Mouse (Mus musculus): ENCODE results near the gene Saxo1. TPM values are rescaled to one million over a fixed set of nuclear protein-coding genes. Genes with fewer than 3 reads are reported as not detected.

The Saxo1 gene
- polyA plus RNA-seq, 1 experiment from 2014 or later: not detected

- WGBS: 73% methylated on average over 5 of the region's 5 CpGs
- no peak overlapping the region for H3K9ac ChIP-seq
These were observed 93.3 kb downstream of the Saxo1 start for GRCm38 (mm10) chr4:86464808-86465207.

GRCm38 (mm10) chr4:86450468-86450867, 107.7 kb downstream of the Saxo1 start:
- Histone ChIP-seq H3K9ac (no peak overlapping the region), H3K27me3 (no peaks in the 10 kb centered on the region), H3K36me3 (no peaks in the 10 kb centered on the region), H3K4me2 (replicated peaks) (no peak overlapping the region), H3K4me1 (no peaks in the 10 kb centered on the region), H3K27ac (no peak overlapping the region), H3K4me3 (no peak overlapping the region), H3K9me3 (replicated peaks) (no peaks in the 10 kb centered on the region)
- 89% methylated on average over 3 of the region's 3 CpGs for WGBS
- no peak for ATAC-seq (ENCODE audit: low FRiP score)

More at GRCm38 (mm10) chr4:86464808-86465207, 93.3 kb downstream of the Saxo1 start:
- Histone ChIP-seq H3K27me3 (no peaks in the 10 kb centered on the region), H3K9me3 (replicated peaks) (no peaks in the 10 kb centered on the region), H3K36me3 (no peaks in the 10 kb centered on the region), H3K4me1 (no peaks in the 10 kb centered on the region), H3K27ac (no peak overlapping the region), H3K4me2 (replicated peaks) (no peak overlapping the region), H3K4me3 (no peak overlapping the region)
- no peak for ATAC-seq (ENCODE audit: low FRiP score)

- Histone ChIP-seq H3K9me3 (replicated peaks) (no peaks in the 10 kb centered on the region), H3K4me3 (no peak overlapping the region), H3K9ac (no peak overlapping the region), H3K27me3 (no peaks in the 10 kb centered on the region), H3K4me2 (replicated peaks) (no peak overlapping the region), H3K27ac (no peak overlapping the region), H3K4me1 (no peaks in the 10 kb centered on the region), H3K36me3 (no peaks in the 10 kb centered on the region)
- ATAC-seq (ENCODE audit: low FRiP score): no peak
- WGBS: 84% methylated on average over 3 of the region's 3 CpGs
These were observed 121.8 kb downstream of the Saxo1 start for GRCm38 (mm10) chr4:86436336-86436735.

- Histone ChIP-seq H3K4me3 (no peak overlapping the region), H3K9me3 (replicated peaks) (no peaks in the 10 kb centered on the region), H3K36me3 (no peaks in the 10 kb centered on the region), H3K9ac (no peak overlapping the region), H3K4me2 (replicated peaks) (no peak overlapping the region), H3K27ac (no peak overlapping the region), H3K27me3 (no peaks in the 10 kb centered on the region), H3K4me1 (no peaks in the 10 kb centered on the region)
- WGBS: 89% methylated on average over 3 of the region's 3 CpGs
- no peak for ATAC-seq (ENCODE audit: low FRiP score)
These were observed 122.5 kb downstream of the Saxo1 start for GRCm38 (mm10) chr4:86435631-86436030.

- H3K4me1 ChIP-seq: peaks cover 6% of the 10 kb centered on the region; the same call in 1 of the 2 replicates
- H3K27ac ChIP-seq: no peak overlapping the region
- H3K4me3 ChIP-seq: no peak overlapping the region
- H3K27me3 ChIP-seq: no peaks in the 10 kb centered on the region
- no peak overlapping the region for H3K4me2 ChIP-seq (replicated peaks)
- no peak overlapping the region for H3K9ac ChIP-seq
- 93% methylated on average over 6 of the region's 6 CpGs for WGBS
- no peaks in the 10 kb centered on the region for H3K36me3 ChIP-seq
- ATAC-seq (ENCODE audit: low FRiP score): no peak
- no peaks in the 10 kb centered on the region; the same call in 1 of the 2 replicates for H3K9me3 ChIP-seq (replicated peaks)
These were observed 129.9 kb downstream of the Saxo1 start for GRCm38 (mm10) chr4:86428091-86428745.

GRCm38 (mm10) chr4:86427312-86427711, 130.8 kb downstream of the Saxo1 start:
- H3K4me1 ChIP-seq: peaks cover 6% of the 10 kb centered on the region; the same call in 1 of the 2 replicates
- no peaks in the 10 kb centered on the region for H3K36me3 ChIP-seq
- ATAC-seq (ENCODE audit: low FRiP score): no peak
- 70% methylated on average over 5 of the region's 5 CpGs for WGBS
- H3K9me3 ChIP-seq (replicated peaks): no peaks in the 10 kb centered on the region; the same call in 1 of the 2 replicates
- no peak overlapping the region for H3K9ac ChIP-seq
- no peak overlapping the region for H3K27ac ChIP-seq
- H3K27me3 ChIP-seq: no peaks in the 10 kb centered on the region
- H3K4me2 ChIP-seq (replicated peaks): no peak overlapping the region
- H3K4me3 ChIP-seq: no peak overlapping the region

GRCm38 (mm10) chr4:86426549-86426948, 131.6 kb downstream of the Saxo1 start:
- ATAC-seq (ENCODE audit: low FRiP score): peak; percentile 43; the same call in 1 of the 2 replicates

GRCm38 (mm10) chr4:86425581-86425980, 132.5 kb downstream of the Saxo1 start:
- H3K9me3 ChIP-seq (replicated peaks): no peaks in the 10 kb centered on the region; the same call in 1 of the 2 replicates
- H3K27ac ChIP-seq: no peak overlapping the region
- no peak overlapping the region for H3K4me3 ChIP-seq
- H3K36me3 ChIP-seq: no peaks in the 10 kb centered on the region
- WGBS: 80% methylated on average over 7 of the region's 7 CpGs
- H3K4me2 ChIP-seq (replicated peaks): no peak overlapping the region
- H3K9ac ChIP-seq: no peak overlapping the region
- H3K27me3 ChIP-seq: no peaks in the 10 kb centered on the region
- peaks cover 6% of the 10 kb centered on the region; the same call in 1 of the 2 replicates for H3K4me1 ChIP-seq
- no peak for ATAC-seq (ENCODE audit: low FRiP score)

More at GRCm38 (mm10) chr4:86426549-86426948, 131.6 kb downstream of the Saxo1 start:
- no peak overlapping the region for H3K4me3 ChIP-seq
- H3K27ac ChIP-seq: no peak overlapping the region
- H3K4me2 ChIP-seq (replicated peaks): no peak overlapping the region
- no peaks in the 10 kb centered on the region; the same call in 1 of the 2 replicates for H3K9me3 ChIP-seq (replicated peaks)
- no peaks in the 10 kb centered on the region for H3K27me3 ChIP-seq
- peaks cover 6% of the 10 kb centered on the region; the same call in 1 of the 2 replicates for H3K4me1 ChIP-seq
- no peak overlapping the region for H3K9ac ChIP-seq
- H3K36me3 ChIP-seq: no peaks in the 10 kb centered on the region
- 50% methylated on average over 11 of the region's 11 CpGs for WGBS

- H3K4me1 ChIP-seq: peaks cover 6% of the 10 kb centered on the region; the same call in 1 of the 2 replicates
- no peak overlapping the region for H3K4me2 ChIP-seq (replicated peaks)
- no peak overlapping the region for H3K9ac ChIP-seq
- no peak for ATAC-seq (ENCODE audit: low FRiP score)
- WGBS: 71% methylated on average over 6 of the region's 6 CpGs
- H3K27me3 ChIP-seq: no peaks in the 10 kb centered on the region
- no peaks in the 10 kb centered on the region for H3K36me3 ChIP-seq
- H3K27ac ChIP-seq: no peak overlapping the region
- no peak overlapping the region for H3K4me3 ChIP-seq
- H3K9me3 ChIP-seq (replicated peaks): no peaks in the 10 kb centered on the region; the same call in 1 of the 2 replicates
These were observed 135.5 kb downstream of the Saxo1 start for GRCm38 (mm10) chr4:86422586-86422985.

- H3K36me3 ChIP-seq: no peaks in the 10 kb centered on the region
- no peaks in the 10 kb centered on the region for H3K9me3 ChIP-seq (replicated peaks)
- no peak overlapping the region for H3K4me2 ChIP-seq (replicated peaks)
- ATAC-seq (ENCODE audit: low FRiP score): peak; percentile 22; the same call in 1 of the 2 replicates
- H3K4me3 ChIP-seq: no peak overlapping the region
- no peaks in the 10 kb centered on the region for H3K27me3 ChIP-seq
- H3K4me1 ChIP-seq: peaks cover 10% of the 10 kb centered on the region
- H3K9ac ChIP-seq: no peak overlapping the region
- H3K27ac ChIP-seq: peak overlapping the region; percentile 4; the same call in 1 of the 2 replicates
- 47% methylated on average over 15 of the region's 15 CpGs for whole genome bisulfite sequencing
These were observed 141.6 kb downstream of the Saxo1 start for GRCm38 (mm10) chr4:86416401-86417025.

GRCm38 (mm10) chr4:86413388-86413787, 144.7 kb downstream of the Saxo1 start:
- 33% methylated on average over 3 of the region's 3 CpGs for WGBS
- ATAC-seq (ENCODE audit: low FRiP score): no peak

GRCm38 (mm10) chr4:86410946-86411345, 147.2 kb downstream of the Saxo1 start:
- no peak for ATAC-seq (ENCODE audit: low FRiP score)
- no peak overlapping the region for H3K9ac ChIP-seq
- peaks cover 10% of the 10 kb centered on the region; the same call in 1 of the 2 replicates for H3K4me1 ChIP-seq
- no peaks in the 10 kb centered on the region for H3K9me3 ChIP-seq (replicated peaks)
- no peak overlapping the region for H3K4me3 ChIP-seq
- H3K4me2 ChIP-seq (replicated peaks): no peak overlapping the region
- 97% methylated on average over 3 of the region's 3 CpGs for WGBS
- no peaks in the 10 kb centered on the region for H3K27me3 ChIP-seq
- H3K27ac ChIP-seq: no peak overlapping the region
- H3K36me3 ChIP-seq: no peaks in the 10 kb centered on the region

More at GRCm38 (mm10) chr4:86413388-86413787, 144.7 kb downstream of the Saxo1 start:
- H3K27me3 ChIP-seq: no peaks in the 10 kb centered on the region
- H3K27ac ChIP-seq: no peak overlapping the region
- H3K4me2 ChIP-seq (replicated peaks): no peak overlapping the region
- H3K36me3 ChIP-seq: no peaks in the 10 kb centered on the region
- no peak overlapping the region for H3K4me3 ChIP-seq
- H3K4me1 ChIP-seq: peaks cover 10% of the 10 kb centered on the region
- H3K9me3 ChIP-seq (replicated peaks): no peaks in the 10 kb centered on the region
- no peak overlapping the region for H3K9ac ChIP-seq

Data from hindbrain, embryonic 12.5 days (tissue).